Mouse (Mus musculus) limb, embryonic 12.5 days (tissue): Measurements from ENCODE around the gene Rtn4rl1. TPM values are rescaled to one million over a fixed set of nuclear protein-coding genes. Genes with fewer than 3 reads are reported as not detected.
A peak's percentile ranks its signal among the peaks of the same experiment; 100 is the strongest.

ENCODE experiments used
- ATAC-seq: fragments of 200-750 bp; cut with Nextera tagmentation; 2 replicates; pipeline ENCODE4 v1.8.0; 2017; ENCODE audit warnings: low read depth, moderate TSS enrichment; ENCODE audit not compliant: insufficient number of reproducible peaks, insufficient read depth, low FRiP score, low TSS enrichment
- H3K27ac ChIP-seq: fragments of 300-500 bp; sonication (generic); 2 replicates; pipeline ENCODE4 v1.5.1; 2016; ENCODE audit warnings: mild to moderate bottlenecking, moderate library complexity
- H3K27me3 ChIP-seq: fragments of 300-500 bp; sonication (generic); 2 replicates; pipeline ENCODE4 v1.6.1; 2016; ENCODE audit warnings: mild to moderate bottlenecking, moderate library complexity
- H3K36me3 ChIP-seq: fragments of 300-500 bp; sonication (generic); 2 replicates; pipeline ENCODE4 v1.6.1; 2016; ENCODE audit warnings: mild to moderate bottlenecking, moderate library complexity
- H3K4me1 ChIP-seq: fragments of 300-500 bp; sonication (generic); replicated peaks from 2 replicates; pipeline ENCODE4 v1.6.1; 2016
- H3K4me2 ChIP-seq: fragments of 300-500 bp; sonication (generic); 2 replicates; pipeline ENCODE4 v1.6.1; 2016; ENCODE audit warnings: mild to moderate bottlenecking, moderate library complexity
- H3K4me3 ChIP-seq: fragments of 300-500 bp; sonication (generic); replicated peaks from 2 replicates; pipeline ENCODE4 v1.5.1; 2016; ENCODE audit warnings: mild to moderate bottlenecking
- H3K9ac ChIP-seq: fragments of 300-500 bp; sonication (generic); replicated peaks from 2 replicates; pipeline ENCODE4 v1.6.1; 2016; ENCODE audit warnings: mild to moderate bottlenecking, moderate library complexity
- H3K9me3 ChIP-seq: fragments of 300-500 bp; sonication (generic); 2 replicates; pipeline ENCODE4 v1.6.1; 2016; ENCODE audit warnings: mild to moderate bottlenecking, moderate library complexity
- WGBS: fragments of 180-500 bp; shearing (Covaris S2); methylation state at CpG from one replicate; pipeline ENCODE4 v1.1.7; 2016; 5-methylcytosine and 5-hydroxymethylcytosine counted together
- polyA plus RNA-seq: library from polyadenylated mRNA; unstranded; fragments of >200 nt; fragmentation: Nextera tagmentation; extraction: Ambion mirVana; gene quantifications from 2 replicates; pipeline ENCODE4 v1.2.1, GENCODE M21; 2016

Rtn4rl1 gene
- polyA plus RNA-seq, result 1.5 and 2.1 TPM in 2 replicates

- no peak within 1 kb of the TSS for H3K27ac ChIP-seq
- WGBS, result under 1% methylated on average over 83 of the region's 84 CpGs
Measured at GRCm38 (mm10) chr11:75193256-75194071, at the start of gene Rtn4rl1. Gene Rtn4rl1 (plus strand): TSS chr11:75193783.

GRCm38 (mm10) chr11:75145841-75146240, 47.7 kb upstream of the Rtn4rl1 start:
- 78% methylated on average over 2 of the region's 2 CpGs for WGBS
- H3K36me3 ChIP-seq, result peaks cover 42% of the 10 kb centered on the region
- H3K27ac ChIP-seq, result peak overlapping the region; percentile 13; the same call in 1 of the 2 replicates
- H3K4me3 ChIP-seq, result no peak overlapping the region
- no peak overlapping the region for H3K4me2 ChIP-seq
- H3K9me3 ChIP-seq, result no peaks in the 10 kb centered on the region
- H3K9ac ChIP-seq, result no peak overlapping the region
- no peak for ATAC-seq
- H3K27me3 ChIP-seq, result no peaks in the 10 kb centered on the region
- peaks cover 73% of the 10 kb centered on the region for H3K4me1 ChIP-seq

More at GRCm38 (mm10) chr11:75193256-75194071, at the start of gene Rtn4rl1:
- H3K4me1 ChIP-seq, result peaks cover 44% of the 10 kb centered on the region
- no peak for ATAC-seq
- peak within 1 kb of the TSS; percentile 58 for H3K9ac ChIP-seq
- H3K9me3 ChIP-seq, result no peaks in the 10 kb centered on the region
- no peaks in the 10 kb centered on the region for H3K36me3 ChIP-seq
- peak within 1 kb of the TSS; percentile 88 for H3K4me2 ChIP-seq
- H3K27me3 ChIP-seq, result peaks cover 71% of the 10 kb centered on the region
- H3K4me3 ChIP-seq, result peak within 1 kb of the TSS; percentile 55

GRCm38 (mm10) chr11:75147106-75147845, 46.3 kb upstream of the Rtn4rl1 start:
- Histone ChIP-seq H3K27ac (peak overlapping the region; percentile 92), H3K9ac (no peak overlapping the region), H3K9me3 (no peaks in the 10 kb centered on the region), H3K27me3 (no peaks in the 10 kb centered on the region), H3K36me3 (peaks cover 47% of the 10 kb centered on the region), H3K4me3 (no peak overlapping the region), H3K4me1 (peaks cover 59% of the 10 kb centered on the region), H3K4me2 (peak overlapping the region; percentile 34)
- 5% methylated on average over 11 of the region's 11 CpGs for WGBS
- ATAC-seq, result peak; percentile 94

GRCm38 (mm10) chr11:75147846-75148168, 45.8 kb upstream of the Rtn4rl1 start:
- H3K4me3 ChIP-seq, result no peak overlapping the region
- no peaks in the 10 kb centered on the region for H3K27me3 ChIP-seq
- H3K4me2 ChIP-seq, result peak overlapping the region; percentile 33
- H3K27ac ChIP-seq, result peak overlapping the region; percentile 92
- peaks cover 44% of the 10 kb centered on the region for H3K36me3 ChIP-seq
- WGBS, result 13% methylated on average over 3 of the region's 3 CpGs
- no peaks in the 10 kb centered on the region for H3K9me3 ChIP-seq
- no peak overlapping the region for H3K9ac ChIP-seq
- ATAC-seq, result peak; percentile 83
- peaks cover 53% of the 10 kb centered on the region for H3K4me1 ChIP-seq

GRCm38 (mm10) chr11:75148332-75149035, 45.1 kb upstream of the Rtn4rl1 start:
- H3K4me1 ChIP-seq, result peaks cover 50% of the 10 kb centered on the region
- no peaks in the 10 kb centered on the region for H3K27me3 ChIP-seq
- no peak overlapping the region for H3K4me3 ChIP-seq
- ATAC-seq, result no peak
- peak overlapping the region; percentile 33 for H3K4me2 ChIP-seq
- no peaks in the 10 kb centered on the region for H3K9me3 ChIP-seq
- 80% methylated on average over 10 of the region's 11 CpGs for whole genome bisulfite sequencing
- no peak overlapping the region for H3K9ac ChIP-seq
- peak overlapping the region; percentile 92 for H3K27ac ChIP-seq
- peaks cover 37% of the 10 kb centered on the region for H3K36me3 ChIP-seq

- Histone ChIP-seq H3K4me2 (no peak overlapping the region), H3K27ac (no peak overlapping the region), H3K4me1 (peaks cover 56% of the 10 kb centered on the region), H3K4me3 (no peak overlapping the region), H3K27me3 (no peaks in the 10 kb centered on the region), H3K9ac (no peak overlapping the region), H3K9me3 (no peaks in the 10 kb centered on the region), H3K36me3 (peaks cover 25% of the 10 kb centered on the region)
- no peak for ATAC-seq
- WGBS, result 83% methylated on average over 1 of the region's 1 CpGs
Measured at GRCm38 (mm10) chr11:75150346-75150745, 43.2 kb upstream of the Rtn4rl1 start.

GRCm38 (mm10) chr11:75152603-75153557, 40.7 kb upstream of the Rtn4rl1 start:
- Histone ChIP-seq H3K9ac (no peak overlapping the region), H3K4me3 (no peak overlapping the region), H3K36me3 (peaks cover 32% of the 10 kb centered on the region), H3K27me3 (no peaks in the 10 kb centered on the region), H3K4me2 (no peak overlapping the region), H3K9me3 (no peaks in the 10 kb centered on the region), H3K27ac (peak overlapping the region; percentile 36; the same call in 1 of the 2 replicates), H3K4me1 (peaks cover 56% of the 10 kb centered on the region)
- ATAC-seq, result no peak
- WGBS, result 74% methylated on average over 18 of the region's 18 CpGs

GRCm38 (mm10) chr11:75154053-75154585, 39.5 kb upstream of the Rtn4rl1 start:
- no peaks in the 10 kb centered on the region for H3K27me3 ChIP-seq
- no peak overlapping the region for H3K4me2 ChIP-seq
- 79% methylated on average over 6 of the region's 6 CpGs for WGBS
- peaks cover 35% of the 10 kb centered on the region for H3K36me3 ChIP-seq
- H3K9ac ChIP-seq, result no peak overlapping the region
- H3K4me1 ChIP-seq, result peaks cover 47% of the 10 kb centered on the region
- H3K9me3 ChIP-seq, result no peaks in the 10 kb centered on the region
- no peak for ATAC-seq
- H3K4me3 ChIP-seq, result no peak overlapping the region
- 0 out of 2 replicates have a peak overlapping the region, but pooled peaks have one; percentile 23 for H3K27ac ChIP-seq

- Histone ChIP-seq H3K27ac (peak overlapping the region; percentile 53), H3K27me3 (no peaks in the 10 kb centered on the region), H3K4me1 (peaks cover 41% of the 10 kb centered on the region), H3K4me3 (no peak overlapping the region), H3K36me3 (peaks cover 37% of the 10 kb centered on the region), H3K9ac (no peak overlapping the region), H3K9me3 (no peaks in the 10 kb centered on the region), H3K4me2 (no peak overlapping the region)
- ATAC-seq, result no peak
- WGBS, result 36% methylated on average over 6 of the region's 6 CpGs
Measured at GRCm38 (mm10) chr11:75155985-75156384, 37.6 kb upstream of the Rtn4rl1 start.

- Histone ChIP-seq H3K4me1 (peaks cover 41% of the 10 kb centered on the region), H3K27me3 (no peaks in the 10 kb centered on the region), H3K4me3 (no peak overlapping the region), H3K4me2 (no peak overlapping the region), H3K36me3 (peaks cover 37% of the 10 kb centered on the region), H3K9me3 (no peaks in the 10 kb centered on the region), H3K27ac (peak overlapping the region; percentile 53), H3K9ac (no peak overlapping the region)
- ATAC-seq, result no peak
- 22% methylated on average over 5 of the region's 5 CpGs for WGBS
Measured at GRCm38 (mm10) chr11:75156416-75156815, 37.2 kb upstream of the Rtn4rl1 start.
